Mouse (Mus musculus) spleen, adult 12 weeks (tissue): ENCODE results near the gene Vmn1r80.
"Not testable (repeated sequence)": the region's sequence is repeated elsewhere in the genome, so short reads cannot be mapped to it uniquely, and the experiment has no call there.

ENCODE experiments used
- DNase-seq: peaks from one replicate; pipeline ENCODE4 v3.0.0; 2022; ENCODE audit warnings: low spot score

Gene Vmn1r80

GRCm38 (mm10) chr7:12188986-12189385, at the start of gene Vmn1r80:
Gene Vmn1r80, plus strand, starts transcription at chr7:12189286.
- DNase-seq: no peak

- DNase-seq: no peak
Observed at GRCm38 (mm10) chr7:12149957-12150356, 39.1 kb upstream of the Vmn1r80 start, which contains the start of gene Vmn1r78. Gene Vmn1r78, plus strand, starts transcription at chr7:12150257.

- DNase-seq: not testable (repeated sequence)
Observed at GRCm38 (mm10) chr7:12156463-12156862, 32.6 kb upstream of the Vmn1r80 start.

GRCm38 (mm10) chr7:12170979-12171378, 18.1 kb upstream of the Vmn1r80 start, which contains the start of gene Vmn1r79:
Gene Vmn1r79, plus strand, starts transcription at chr7:12171279.
- not testable (repeated sequence) for DNase-seq

GRCm38 (mm10) chr7:12172926-12173325, 16.2 kb upstream of the Vmn1r80 start:
- not testable (repeated sequence) for DNase-seq

GRCm38 (mm10) chr7:12204141-12204540, 15.1 kb downstream of the Vmn1r80 start:
- no peak for DNase-seq
